Mouse (Mus musculus): ENCODE measurements around the gene Arhgef5. TPM values are rescaled to one million over a fixed set of nuclear protein-coding genes. Genes with fewer than 3 reads are reported as not detected.
"Not testable (repeated sequence)": the region's sequence is repeated elsewhere in the genome, so short reads cannot be mapped to it uniquely, and the experiment has no call there.

The Arhgef5 gene
- polyA plus RNA-seq (2015; fragmentation: Nextera tagmentation; extraction: Ambion mirVana), result 2.4 and 2.5 TPM in 2 replicates

GRCm38 (mm10) chr6:43265363-43266041 lies at the start of gene Arhgef5:
Gene Arhgef5 (plus strand): TSS chr6:43265582.
- 2% methylated on average over 43 of the region's 48 CpGs for WGBS
- Histone ChIP-seq H3K4me1 (replicated peaks) (peaks cover 9% of the 10 kb centered on the region), H3K9ac (peak within 1 kb of the TSS; percentile 45), H3K27ac (replicated peaks) (no peak within 1 kb of the TSS), H3K27me3 (peaks cover 24% of the 10 kb centered on the region), H3K4me2 (peak within 1 kb of the TSS; percentile 96), H3K4me3 (peak within 1 kb of the TSS; percentile 49), H3K9me3 (no peaks in the 10 kb centered on the region), H3K36me3 (no peaks in the 10 kb centered on the region)
- ATAC-seq (ENCODE audit: low FRiP score, low read depth), result peak; percentile 74; the same call in 1 of the 2 replicates

DNA sequence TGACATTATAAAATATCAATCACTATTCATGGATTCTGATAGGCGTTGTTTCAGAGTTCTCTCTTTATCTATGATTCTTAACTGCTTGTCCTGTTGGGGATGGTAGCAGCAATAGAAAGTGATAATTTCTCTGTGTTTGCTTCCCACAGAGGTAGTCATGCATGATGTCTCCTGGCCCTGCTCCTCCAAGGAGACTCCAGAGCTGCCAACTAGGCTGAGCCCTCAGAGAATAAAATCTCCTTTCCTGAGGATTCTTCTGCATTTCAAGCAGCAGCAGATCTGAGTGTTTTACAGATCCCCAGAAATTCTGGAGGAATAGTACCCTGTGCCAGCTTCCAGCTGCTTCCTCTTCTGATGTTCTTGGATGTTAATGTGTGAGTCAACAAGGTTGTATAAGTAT lies 34.1 kb upstream of the Arhgef5 start, which contains the start of gene Olfr47:
Gene Olfr47, plus strand, starts transcription at position 275 of the 400 bp plus-strand sequence.
- not testable (repeated sequence) for ATAC-seq (ENCODE audit: low FRiP score, low read depth); H3K4me1 ChIP-seq (replicated peaks); H3K9me3 ChIP-seq; H3K36me3 ChIP-seq; H3K4me2 ChIP-seq; H3K9ac ChIP-seq; H3K27ac ChIP-seq (replicated peaks); H3K27me3 ChIP-seq; H3K4me3 ChIP-seq
- 83% methylated on average over 1 of the region's 1 CpGs for WGBS

DNA sequence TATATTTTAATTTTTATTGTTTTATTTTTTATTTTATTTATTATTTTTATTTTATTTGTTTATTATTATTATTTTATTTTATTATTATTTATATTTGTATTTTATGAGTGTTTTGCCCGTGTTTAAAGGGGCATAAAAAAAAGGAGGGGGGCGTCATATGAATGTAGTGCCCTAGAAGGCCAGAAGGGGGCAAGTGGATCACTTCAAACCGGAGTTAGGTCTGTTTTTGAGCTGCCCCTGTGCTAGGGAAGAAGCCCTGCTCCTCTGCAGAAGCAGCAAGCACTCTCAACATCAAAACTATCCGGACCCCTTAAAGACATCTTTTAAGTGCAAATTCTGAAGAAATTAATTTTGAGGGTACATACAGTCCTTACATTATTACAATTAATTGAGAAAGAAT lies 23.3 kb upstream of the Arhgef5 start:
- Histone ChIP-seq H3K4me1 (replicated peaks) (no peaks in the 10 kb centered on the region), H3K4me3 (no peak overlapping the region), H3K9me3 (no peaks in the 10 kb centered on the region), H3K36me3 (no peaks in the 10 kb centered on the region), H3K9ac (no peak overlapping the region), H3K27me3 (no peaks in the 10 kb centered on the region), H3K4me2 (no peak overlapping the region), H3K27ac (replicated peaks) (no peak overlapping the region)
- WGBS, result 17% methylated on average over 4 of the region's 4 CpGs
- ATAC-seq (ENCODE audit: low FRiP score, low read depth), result no peak

DNA sequence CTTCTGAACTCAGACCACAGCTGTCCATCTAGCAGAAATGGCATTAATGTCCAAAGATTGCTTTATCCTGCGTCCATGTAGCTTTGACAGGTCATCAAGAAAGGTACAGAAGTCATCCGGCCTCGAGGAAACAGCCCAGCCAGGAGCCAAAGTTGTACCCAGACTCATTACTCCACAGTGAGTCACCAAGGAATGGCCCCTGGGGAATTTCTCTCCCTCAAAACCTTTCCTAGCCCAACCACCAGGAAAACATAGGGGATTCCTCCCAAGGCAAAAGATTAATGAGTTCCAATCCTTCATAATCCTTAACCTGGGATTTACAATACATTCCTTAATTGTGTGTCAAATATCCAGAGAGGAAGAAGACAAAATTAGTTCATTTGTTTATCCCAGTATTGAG lies 18.0 kb upstream of the Arhgef5 start:
- Histone ChIP-seq H3K4me1 (replicated peaks) (no peaks in the 10 kb centered on the region), H3K4me2 (no peak overlapping the region), H3K27me3 (no peaks in the 10 kb centered on the region), H3K27ac (replicated peaks) (no peak overlapping the region), H3K9me3 (no peaks in the 10 kb centered on the region), H3K4me3 (no peak overlapping the region), H3K36me3 (no peaks in the 10 kb centered on the region), H3K9ac (no peak overlapping the region)
- WGBS, result 77% methylated on average over 3 of the region's 3 CpGs
- ATAC-seq (ENCODE audit: low FRiP score, low read depth), result no peak

DNA sequence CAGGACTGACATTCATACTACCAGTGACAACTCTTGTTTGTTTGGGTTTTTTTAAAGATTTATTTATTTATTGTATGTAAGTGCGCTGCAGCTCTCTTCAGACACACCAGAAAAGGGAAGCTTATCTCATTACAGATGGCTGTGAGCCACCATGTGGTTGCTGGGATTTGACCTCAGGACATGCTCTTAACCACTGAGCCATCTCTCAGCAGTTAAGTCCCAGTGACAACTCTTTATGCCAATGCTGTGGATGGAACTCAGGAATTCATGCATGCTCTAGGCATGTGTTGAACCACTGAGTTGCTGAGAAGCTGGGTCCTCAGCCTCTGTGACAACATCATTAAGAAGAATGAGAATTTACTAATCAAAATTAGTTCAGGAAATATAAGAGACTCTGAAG lies 12.4 kb upstream of the Arhgef5 start:
- Histone ChIP-seq H3K4me3 (no peak overlapping the region), H3K27ac (replicated peaks) (no peak overlapping the region), H3K9ac (no peak overlapping the region), H3K4me1 (replicated peaks) (no peaks in the 10 kb centered on the region), H3K9me3 (no peaks in the 10 kb centered on the region), H3K27me3 (no peaks in the 10 kb centered on the region), H3K36me3 (no peaks in the 10 kb centered on the region), H3K4me2 (no peak overlapping the region)
- no peak for ATAC-seq (ENCODE audit: low FRiP score, low read depth)
- 82% methylated on average over 1 of the region's 1 CpGs for WGBS

GRCm38 (mm10) chr6:43254193-43254926 lies 11.0 kb upstream of the Arhgef5 start:
- 70% methylated on average over 7 of the region's 7 CpGs for WGBS
- Histone ChIP-seq H3K27me3 (no peaks in the 10 kb centered on the region), H3K4me2 (no peak overlapping the region), H3K9ac (no peak overlapping the region), H3K9me3 (no peaks in the 10 kb centered on the region), H3K27ac (replicated peaks) (no peak overlapping the region), H3K36me3 (no peaks in the 10 kb centered on the region), H3K4me1 (replicated peaks) (no peaks in the 10 kb centered on the region), H3K4me3 (no peak overlapping the region)
- no peak for ATAC-seq (ENCODE audit: low FRiP score, low read depth)

DNA sequence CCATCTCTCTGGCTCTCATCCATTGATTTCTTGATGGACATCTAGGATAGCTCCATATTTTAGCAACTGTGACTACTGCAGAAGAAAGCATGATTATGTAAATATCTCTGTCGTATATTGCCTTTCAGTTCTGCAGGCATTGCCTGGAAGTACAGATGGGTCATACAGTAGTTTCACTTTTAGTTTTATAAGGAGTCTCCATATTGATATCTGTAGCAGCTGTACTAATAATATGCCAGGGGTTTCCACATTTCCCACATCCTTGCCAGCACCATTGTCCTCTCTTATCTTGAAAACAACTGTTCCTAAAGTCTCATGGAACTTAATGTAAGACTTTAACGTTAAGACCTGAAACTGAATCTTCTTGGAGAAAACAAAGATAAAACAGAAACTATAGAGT lies 4.6 kb upstream of the Arhgef5 start:
- WGBS, result 73% methylated on average over 2 of the region's 2 CpGs
- peaks cover 7% of the 10 kb centered on the region for H3K4me1 ChIP-seq (replicated peaks)

DNA sequence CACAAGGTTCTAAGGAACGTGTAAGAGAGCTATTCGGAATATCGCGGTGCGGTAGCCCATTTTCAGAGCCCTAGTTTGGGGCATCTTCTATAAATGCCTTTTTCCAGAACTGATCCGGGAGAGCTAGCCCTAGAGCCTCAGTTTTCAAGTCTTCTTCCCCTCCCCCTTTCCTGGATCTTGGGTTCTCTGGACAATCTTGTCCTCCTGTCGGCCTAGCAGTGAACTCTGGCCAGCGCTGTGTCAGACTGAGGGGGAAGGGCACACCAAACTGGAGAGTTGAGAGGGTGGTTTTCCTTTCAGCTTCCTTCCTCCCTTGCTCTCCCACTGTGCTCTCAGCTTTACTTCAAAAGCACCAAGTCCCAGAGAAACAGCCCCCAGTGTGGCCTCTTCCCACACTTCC lies 974 bp downstream of the Arhgef5 start:
- WGBS, result 7% methylated on average over 8 of the region's 8 CpGs
- no peak overlapping the region; the same call in 1 of the 2 replicates for H3K9ac ChIP-seq
- peaks cover 24% of the 10 kb centered on the region for H3K27me3 ChIP-seq
- no peak overlapping the region for H3K27ac ChIP-seq (replicated peaks)
- peak overlapping the region; percentile 49 for H3K4me3 ChIP-seq
- peaks cover 9% of the 10 kb centered on the region for H3K4me1 ChIP-seq (replicated peaks)
- no peaks in the 10 kb centered on the region for H3K36me3 ChIP-seq
- H3K9me3 ChIP-seq, result no peaks in the 10 kb centered on the region
- no peak for ATAC-seq (ENCODE audit: low FRiP score, low read depth)
- peak overlapping the region; percentile 96 for H3K4me2 ChIP-seq

More for the DNA sequence above, 4.6 kb upstream of the Arhgef5 start:
- no peak overlapping the region for H3K9ac ChIP-seq
- no peak overlapping the region for H3K27ac ChIP-seq (replicated peaks)
- no peak overlapping the region for H3K4me2 ChIP-seq
- no peak for ATAC-seq (ENCODE audit: low FRiP score, low read depth)
- peaks cover 14% of the 10 kb centered on the region; the same call in 1 of the 2 replicates for H3K27me3 ChIP-seq
- no peaks in the 10 kb centered on the region for H3K36me3 ChIP-seq
- no peaks in the 10 kb centered on the region for H3K9me3 ChIP-seq
- H3K4me3 ChIP-seq, result no peak overlapping the region

DNA sequence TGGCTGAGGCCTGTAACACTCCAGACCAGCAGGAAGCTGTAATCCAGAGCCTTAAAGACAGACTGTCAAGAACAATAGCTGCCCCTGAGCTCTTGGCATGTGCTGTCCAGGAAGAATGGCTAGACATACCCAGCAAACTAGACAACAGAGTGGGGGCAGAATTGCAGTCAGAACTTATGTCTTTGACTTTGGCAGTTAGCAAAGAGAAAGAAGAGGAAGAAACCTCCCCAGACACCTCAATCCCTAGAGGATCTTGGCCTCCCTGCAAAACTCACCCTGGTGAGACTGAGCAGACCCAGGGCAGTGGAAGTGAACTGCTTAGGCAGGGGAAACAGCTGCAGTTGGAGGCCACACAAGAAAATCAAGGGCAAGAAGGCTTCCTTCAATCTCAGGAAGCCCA lies 7.2 kb downstream of the Arhgef5 start:
- H3K36me3 ChIP-seq, result no peaks in the 10 kb centered on the region
- no peak overlapping the region for H3K4me2 ChIP-seq
- no peaks in the 10 kb centered on the region for H3K27me3 ChIP-seq
- H3K27ac ChIP-seq (replicated peaks), result no peak overlapping the region
- no peaks in the 10 kb centered on the region for H3K9me3 ChIP-seq
- no peak overlapping the region for H3K4me3 ChIP-seq
- no peaks in the 10 kb centered on the region for H3K4me1 ChIP-seq (replicated peaks)
- ATAC-seq (ENCODE audit: low FRiP score, low read depth), result no peak
- no peak overlapping the region for H3K9ac ChIP-seq

GRCm38 (mm10) chr6:43274123-43274522 lies 8.7 kb downstream of the Arhgef5 start:
- no peak for ATAC-seq (ENCODE audit: low FRiP score, low read depth)
- WGBS, result 82% methylated on average over 4 of the region's 4 CpGs
- no peak overlapping the region for H3K27ac ChIP-seq (replicated peaks)

GRCm38 (mm10) chr6:43278247-43278646 lies 12.9 kb downstream of the Arhgef5 start:
- H3K9ac ChIP-seq, result no peak overlapping the region
- no peaks in the 10 kb centered on the region for H3K4me1 ChIP-seq (replicated peaks)
- H3K4me3 ChIP-seq, result no peak overlapping the region
- H3K4me2 ChIP-seq, result no peak overlapping the region
- no peak for ATAC-seq (ENCODE audit: low FRiP score, low read depth)
- H3K9me3 ChIP-seq, result no peaks in the 10 kb centered on the region
- H3K36me3 ChIP-seq, result no peaks in the 10 kb centered on the region
- H3K27ac ChIP-seq (replicated peaks), result no peak overlapping the region
- no peaks in the 10 kb centered on the region for H3K27me3 ChIP-seq

More at GRCm38 (mm10) chr6:43274123-43274522, 8.7 kb downstream of the Arhgef5 start:
- H3K4me2 ChIP-seq, result no peak overlapping the region
- no peaks in the 10 kb centered on the region for H3K36me3 ChIP-seq
- no peaks in the 10 kb centered on the region for H3K4me1 ChIP-seq (replicated peaks)
- H3K9me3 ChIP-seq, result no peaks in the 10 kb centered on the region
- H3K27me3 ChIP-seq, result no peaks in the 10 kb centered on the region
- H3K4me3 ChIP-seq, result no peak overlapping the region
- H3K9ac ChIP-seq, result no peak overlapping the region

- no peak for ATAC-seq (ENCODE audit: low FRiP score, low read depth)
- Histone ChIP-seq H3K4me3 (no peak overlapping the region), H3K27me3 (no peaks in the 10 kb centered on the region), H3K9ac (no peak overlapping the region), H3K9me3 (no peaks in the 10 kb centered on the region), H3K27ac (replicated peaks) (no peak overlapping the region), H3K36me3 (no peaks in the 10 kb centered on the region), H3K4me1 (replicated peaks) (no peaks in the 10 kb centered on the region), H3K4me2 (no peak overlapping the region)
- WGBS, result 93% methylated on average over 5 of the region's 5 CpGs
These were observed 15.1 kb downstream of the Arhgef5 start for GRCm38 (mm10) chr6:43280481-43280880.

All from hindbrain, embryonic 15.5 days (tissue).